Mouse (Mus musculus) brain, embryonic 14.5 days (tissue): ENCODE data around the gene Slfn1.
"Not testable (repeated sequence)": the region's sequence is repeated elsewhere in the genome, so short reads cannot be mapped to it uniquely, and the experiment has no call there.

Source experiments
- CTCF ChIP-seq: fragments of 200-500 bp; IDR thresholded peaks from 2 replicates; pipeline ENCODE4 v1.5.1; 2012; ENCODE audit warnings: inconsistent platforms, mild to moderate bottlenecking, moderate library complexity, borderline replicate concordance; ENCODE audit not compliant: insufficient read depth, insufficient read length; ENCODE audit errors: extremely low read depth
- POLR2A ChIP-seq: fragments of 200-500 bp; IDR thresholded peaks from 2 replicates; pipeline ENCODE4 v1.6.1; 2012; ENCODE audit warnings: mild to moderate bottlenecking, inconsistent platforms, borderline replicate concordance; ENCODE audit not compliant: poor library complexity, insufficient read depth, insufficient read length, severe bottlenecking; ENCODE audit errors: extremely low read depth

DNA sequence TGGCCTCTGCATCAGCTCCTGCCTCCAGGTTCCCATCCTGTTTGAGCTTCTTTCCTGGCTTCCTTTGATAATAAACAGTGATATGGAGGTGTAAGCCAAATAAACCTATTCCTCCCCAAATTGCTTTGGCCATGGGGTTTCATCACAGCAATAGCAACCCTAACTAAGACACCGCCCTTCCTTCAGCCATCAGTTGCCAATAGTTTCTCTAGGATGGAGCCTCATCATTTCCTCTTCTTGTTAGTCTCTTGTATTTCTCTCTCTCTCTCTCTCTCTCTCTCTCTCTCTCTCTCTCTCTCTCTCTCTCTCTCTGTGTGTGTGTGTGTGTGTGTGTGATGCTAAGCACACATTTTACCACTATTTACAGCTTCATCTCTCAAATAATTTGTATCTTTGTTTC lies 9.0 kb downstream of the Slfn1 start:
- not testable (repeated sequence) for TF ChIP-seq CTCF, POLR2A
